Mouse (Mus musculus) bone marrow, adult 2 months (tissue): ENCODE data around the gene Pcx.

Experiments
- CTCF ChIP-seq: fragments of 200-500 bp; IDR thresholded peaks from 2 replicates; pipeline ENCODE4 v1.5.1; 2011; ENCODE audit warnings: low read length, control low read depth; ENCODE audit not compliant: control insufficient read depth, insufficient read depth
- POLR2A ChIP-seq: fragments of 200-500 bp; IDR thresholded peaks from 2 replicates; pipeline ENCODE4 v1.6.1; 2011; ENCODE audit warnings: low read depth, mild to moderate bottlenecking, control low read depth, low read length, borderline replicate concordance; ENCODE audit not compliant: control insufficient read depth

DNA sequence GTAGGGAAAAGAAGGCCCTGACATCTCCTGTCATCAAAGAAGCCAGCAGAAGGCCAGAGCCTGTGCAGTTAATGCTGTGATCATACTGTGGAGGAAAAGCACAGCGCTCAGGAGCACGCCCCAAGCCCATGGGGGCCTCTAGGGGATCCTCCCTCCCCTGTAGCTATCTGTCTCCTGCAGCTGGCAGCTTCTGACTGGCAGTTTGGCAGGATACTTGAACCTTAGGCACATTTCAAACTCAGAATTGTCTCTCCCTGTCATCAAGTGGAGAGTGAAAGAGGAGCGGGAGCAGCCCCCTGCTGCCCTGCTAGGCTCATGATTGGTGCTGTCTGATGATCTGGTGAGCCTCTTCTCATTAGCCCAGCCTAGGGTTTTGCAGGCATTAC lies 48.3 kb downstream of the Pcx start:
- TF ChIP-seq CTCF (no peak), POLR2A (no peak)
